8 mouse cellular contexts compared by ENCODE assay signal in the genomic region with DNA sequence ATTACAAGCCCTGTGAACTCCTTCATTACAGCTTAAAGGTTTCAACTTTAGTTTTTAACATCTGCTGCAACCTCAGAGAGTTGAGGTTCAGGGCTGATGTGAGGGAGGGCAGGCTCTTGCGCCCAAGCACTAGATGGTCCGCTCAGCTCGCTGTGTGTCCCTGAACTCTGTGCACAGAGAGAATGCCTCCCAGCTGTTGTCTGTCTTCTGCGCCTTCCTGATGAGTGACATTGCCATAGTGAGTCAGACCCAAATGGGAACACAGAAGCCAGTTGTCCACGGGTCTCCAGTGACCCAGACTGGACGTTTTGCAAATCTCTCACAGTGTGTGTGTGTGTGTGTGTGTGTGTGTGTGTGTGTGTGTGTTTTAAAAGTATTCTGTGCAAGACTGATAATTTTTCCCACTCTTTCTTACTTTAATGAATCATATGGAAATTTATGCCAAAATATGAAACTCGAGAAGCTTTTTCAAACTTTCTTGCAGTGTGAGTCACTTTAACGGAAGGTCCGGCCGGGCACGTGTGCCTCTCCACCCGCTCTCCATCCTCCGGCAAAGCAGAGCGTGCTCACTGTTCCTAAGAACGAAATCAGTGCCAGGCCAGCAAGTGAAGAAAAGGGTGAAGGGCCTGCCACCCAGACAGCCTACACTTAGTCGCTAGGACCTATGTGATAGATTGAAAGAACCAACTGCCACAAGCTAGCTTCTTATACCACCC.
DNase-seq lines count a peak whose midpoint lies in the region; ATAC-seq lines count a peak whose summit lies in the region.

No protein-coding gene starts in this region.

- 72% methylated on average over 16 of the region's 16 CpGs for WGBS in limb, embryonic 12.5 days
- WGBS in stomach, embryonic 15.5 days = 58% methylated on average over 16 of the region's 16 CpGs

- no peak for ATAC-seq in limb, embryonic 12.5 days (ENCODE audit: insufficient number of reproducible peaks, insufficient read depth, low FRiP score, low TSS enrichment, low read depth)
- no peak for ATAC-seq in stomach, embryonic 15.5 days (ENCODE audit: insufficient read depth, low FRiP score, low read depth)
- ATAC-seq in megakaryocyte progenitor cell, adult 5-6 weeks (replicated peaks; ENCODE audit: poor library complexity) = no peak

- H3K9ac ChIP-seq in limb, embryonic 12.5 days (replicated peaks) = no peak overlapping the region
- H3K9ac ChIP-seq in stomach, embryonic 15.5 days = no peak overlapping the region

- H3K36me3 ChIP-seq in limb, embryonic 12.5 days = no peaks in the 10 kb centered on the region
- H3K36me3 ChIP-seq in stomach, embryonic 15.5 days = no peaks in the 10 kb centered on the region

- no peak overlapping the region for H3K4me3 ChIP-seq in limb, embryonic 12.5 days (replicated peaks)
- no peak overlapping the region for H3K4me3 ChIP-seq in stomach, embryonic 15.5 days (replicated peaks)

- DNase-seq in ovary, adult 18-20 months (ENCODE audit: low spot score) = peak; percentile 21
- DNase-seq in ovary, postnatal 10 days (ENCODE audit: low spot score) = no peak
- DNase-seq in heart, adult 18-20 months = peak; percentile 54 to 64
- DNase-seq in spleen, postnatal 14 days (ENCODE audit: low spot score in 2 of 2) = no peak
- DNase-seq in urinary bladder, adult 2 months (ENCODE audit: low spot score) = no peak

- no peaks in the 10 kb centered on the region for H3K9me3 ChIP-seq in limb, embryonic 12.5 days
- H3K9me3 ChIP-seq in stomach, embryonic 15.5 days = no peaks in the 10 kb centered on the region

- peaks cover 16% of the 10 kb centered on the region; the same call in 1 of the 2 replicates for H3K27me3 ChIP-seq in limb, embryonic 12.5 days
- H3K27me3 ChIP-seq in stomach, embryonic 15.5 days (replicated peaks) = no peaks in the 10 kb centered on the region

- peaks cover 81% of the 10 kb centered on the region for H3K4me1 ChIP-seq in limb, embryonic 12.5 days (replicated peaks)
- peaks cover 32% of the 10 kb centered on the region for H3K4me1 ChIP-seq in stomach, embryonic 15.5 days

- H3K4me2 ChIP-seq in limb, embryonic 12.5 days = peak overlapping the region; percentile 33
- H3K4me2 ChIP-seq in stomach, embryonic 15.5 days = peak overlapping the region; percentile 41

- H3K27ac ChIP-seq in limb, embryonic 12.5 days = peak overlapping the region; percentile 88
- peak overlapping the region; percentile 82 for H3K27ac ChIP-seq in stomach, embryonic 15.5 days

Comparison
In these comparisons a context has a peak if more than half of its experiments do, and no peak if none do; other contexts are left out.
1. DNase-seq: peak in ovary, adult 18-20 months (single experiment) and heart, adult 18-20 months (2 of 2); none in ovary, postnatal 10 days (single experiment), spleen, postnatal 14 days (0 of 2) and urinary bladder, adult 2 months (single experiment).